Mouse (Mus musculus) stomach, postnatal 0 days (tissue): ENCODE data around the gene Tex36.

Experiments
- CTCF ChIP-seq: IDR thresholded peaks from 2 replicates; pipeline ENCODE4 v1.5.1; 2016; ENCODE audit warnings: antibody characterized with exemption, low read depth, mild to moderate bottlenecking, moderate library complexity
- EP300 ChIP-seq: optimal IDR thresholded peaks from 2 replicates; pipeline ENCODE3; 2016; ENCODE audit warnings: antibody characterized with exemption

- TF ChIP-seq CTCF (no peak), EP300 (no peak)
Measured at GRCm38 (mm10) chr7:133564600-133564999, 37.4 kb downstream of the Tex36 start.
